29 mouse cellular contexts compared by ENCODE assay signal in the genomic region with DNA sequence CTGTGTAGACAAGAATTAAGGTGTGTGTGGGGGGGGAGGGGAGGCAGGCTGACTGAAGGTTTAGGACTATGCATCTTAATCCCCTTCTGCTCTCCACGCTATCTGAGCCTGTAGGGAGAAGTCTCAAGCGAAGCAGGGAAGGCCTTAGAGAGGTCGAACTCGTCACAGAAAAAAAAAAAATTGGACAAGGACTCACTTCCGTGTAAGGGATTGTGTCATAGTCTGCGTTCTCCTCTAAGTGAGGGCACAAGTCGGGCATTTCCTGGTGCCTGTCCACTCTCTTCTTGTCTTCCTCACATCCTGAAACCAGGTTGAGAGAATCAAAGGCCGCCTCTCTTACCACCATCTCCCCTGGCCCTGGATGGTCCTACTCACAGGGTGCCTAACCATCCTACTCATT. TPM values are rescaled to one million over a fixed set of nuclear protein-coding genes. Genes with fewer than 3 reads are reported as not detected.
DNase-seq lines count a peak whose midpoint lies in the region; ATAC-seq and TF ChIP-seq lines count a peak whose summit lies in the region.
"Had no signal": no experiment of that assay in that cellular context is flagged by ENCODE, and none has a peak within 500 bp of the region (broad histone marks: within the 10 kb centered on the region; RNA-seq: fewer than 3 reads in every experiment).

No protein-coding gene starts in this region.

- no peak for TF ChIP-seq CTCF in liver, adult 2 months (IDR thresholded peaks at IDR 0.05; ENCODE audit: low read depth, low read length)
- no peak for TF ChIP-seq CTCF in bone marrow macrophage, adult 2 months (IDR thresholded peaks at IDR 0.05; ENCODE audit: low read depth, low read length)
- no peak for TF ChIP-seq CTCF in intestine, postnatal 0 days (IDR thresholded peaks at IDR 0.05; ENCODE audit: low read depth)

- no peaks in the 10 kb centered on the region for H3K36me3 ChIP-seq in liver, adult 2 months (ENCODE audit: control insufficient read depth, insufficient read depth, low read length)
- no peaks in the 10 kb centered on the region for H3K36me3 ChIP-seq in liver, embryonic 11.5 days (ENCODE audit: control insufficient read depth, insufficient read depth, low read length)
- no peaks in the 10 kb centered on the region for H3K36me3 ChIP-seq in intestine, embryonic 15.5 days
- no peaks in the 10 kb centered on the region for H3K36me3 ChIP-seq in intestine, postnatal 0 days (ENCODE audit: control insufficient read depth, insufficient read depth)
- H3K36me3 ChIP-seq: embryonic facial prominence, embryonic 12.5 days; embryonic facial prominence, embryonic 15.5 days; forebrain, embryonic 12.5 days; forebrain, embryonic 15.5 days; heart, embryonic 10.5 days; heart, embryonic 13.5 days had no signal

- no peaks in the 10 kb centered on the region; the same call in 1 of the 2 replicates for H3K4me1 ChIP-seq in liver, adult 2 months (ENCODE audit: control insufficient read depth, insufficient read depth, low read length)
- H3K4me1 ChIP-seq in liver, embryonic 11.5 days (replicated peaks; ENCODE audit: control insufficient read depth, insufficient read depth, low read length): no peaks in the 10 kb centered on the region
- peaks cover 55% of the 10 kb centered on the region for H3K4me1 ChIP-seq in bone marrow macrophage, adult 2 months (ENCODE audit: control insufficient read depth, insufficient read depth, low read length)
- no peaks in the 10 kb centered on the region for H3K4me1 ChIP-seq in intestine, embryonic 15.5 days (replicated peaks)
- H3K4me1 ChIP-seq in intestine, postnatal 0 days (replicated peaks; ENCODE audit: control insufficient read depth, insufficient read depth, low read length): no peaks in the 10 kb centered on the region
- H3K4me1 ChIP-seq: embryonic facial prominence, embryonic 12.5 days; embryonic facial prominence, embryonic 15.5 days; forebrain, embryonic 12.5 days; forebrain, embryonic 15.5 days; heart, embryonic 10.5 days; heart, embryonic 13.5 days had no signal

- no peak overlapping the region for H3K4me3 ChIP-seq in liver, adult 2 months (ENCODE audit: insufficient read depth, low read depth, low read length)
- no peak overlapping the region for H3K4me3 ChIP-seq in liver, embryonic 11.5 days (ENCODE audit: low read depth, low read length)
- H3K4me3 ChIP-seq in bone marrow macrophage, adult 2 months (ENCODE audit: insufficient read depth, low read length): no peak overlapping the region
- no peak overlapping the region for H3K4me3 ChIP-seq in intestine, embryonic 15.5 days (replicated peaks)
- H3K4me3 ChIP-seq in intestine, postnatal 0 days (ENCODE audit: low read depth, low read length): no peak overlapping the region
- H3K4me3 ChIP-seq: embryonic facial prominence, embryonic 12.5 days; embryonic facial prominence, embryonic 15.5 days; forebrain, embryonic 12.5 days; forebrain, embryonic 15.5 days; heart, embryonic 10.5 days; heart, embryonic 13.5 days had no signal

- H3K9me3 ChIP-seq in liver, embryonic 11.5 days (ENCODE audit: control insufficient read depth, low read length): no peaks in the 10 kb centered on the region
- no peaks in the 10 kb centered on the region for H3K9me3 ChIP-seq in intestine, embryonic 15.5 days
- no peaks in the 10 kb centered on the region for H3K9me3 ChIP-seq in intestine, postnatal 0 days (ENCODE audit: control insufficient read depth)
- H3K9me3 ChIP-seq: embryonic facial prominence, embryonic 12.5 days; embryonic facial prominence, embryonic 15.5 days; forebrain, embryonic 12.5 days; forebrain, embryonic 15.5 days; heart, embryonic 10.5 days; heart, embryonic 13.5 days had no signal

- no peak for TF ChIP-seq POLR2A in liver, adult 2 months (IDR thresholded peaks at IDR 0.05; ENCODE audit: extremely low read depth, insufficient read depth, low read length)
- no peak for TF ChIP-seq POLR2A in bone marrow macrophage, adult 2 months (IDR thresholded peaks at IDR 0.05; ENCODE audit: borderline replicate concordance, low read depth, low read length)

- H3K79me2 ChIP-seq in liver, adult 2 months (ENCODE audit: control insufficient read depth, insufficient read depth, low read length): no peaks in the 10 kb centered on the region

- no peak overlapping the region for H3K9ac ChIP-seq in liver, adult 2 months (ENCODE audit: low read depth, low read length)
- no peak overlapping the region for H3K9ac ChIP-seq in liver, embryonic 11.5 days (ENCODE audit: low read depth, low read length)
- no peak overlapping the region for H3K9ac ChIP-seq in intestine, embryonic 15.5 days
- no peak overlapping the region for H3K9ac ChIP-seq in intestine, postnatal 0 days (ENCODE audit: low read depth, low read length)
- H3K9ac ChIP-seq: embryonic facial prominence, embryonic 12.5 days; embryonic facial prominence, embryonic 15.5 days; forebrain, embryonic 12.5 days; forebrain, embryonic 15.5 days; heart, embryonic 13.5 days; hindbrain, embryonic 14.5 days had no signal

- ATAC-seq in liver, embryonic 11.5 days (replicated peaks; ENCODE audit: low FRiP score): no peak
- ATAC-seq in granulocyte monocyte progenitor cell, adult 5-6 weeks (replicated peaks; ENCODE audit: poor library complexity, severe bottlenecking): peak; percentile 81
- peak; percentile 62 for ATAC-seq in megakaryocyte progenitor cell, adult 5-6 weeks (replicated peaks; ENCODE audit: poor library complexity)
- no peak for ATAC-seq in intestine, embryonic 15.5 days
- ATAC-seq in intestine, postnatal 0 days: no peak
- ATAC-seq: CD4-positive, CD25-positive, alpha-beta regulatory T cell, adult 4 months; forebrain, embryonic 15.5 days; hindbrain, postnatal 0 days had no signal

- H3K4me2 ChIP-seq in liver, embryonic 11.5 days: no peak overlapping the region
- no peak overlapping the region for H3K4me2 ChIP-seq in intestine, embryonic 15.5 days (replicated peaks)
- no peak overlapping the region for H3K4me2 ChIP-seq in intestine, postnatal 0 days (replicated peaks; ENCODE audit: low read depth)
- H3K4me2 ChIP-seq: embryonic facial prominence, embryonic 12.5 days; embryonic facial prominence, embryonic 15.5 days; forebrain, embryonic 12.5 days; forebrain, embryonic 15.5 days; heart, embryonic 13.5 days; hindbrain, embryonic 14.5 days had no signal

- no peaks in the 10 kb centered on the region; the same call in 1 of the 2 replicates for H3K27me3 ChIP-seq in liver, adult 2 months (ENCODE audit: control insufficient read depth, insufficient read depth, low read length)
- no peaks in the 10 kb centered on the region for H3K27me3 ChIP-seq in liver, embryonic 11.5 days (replicated peaks; ENCODE audit: control insufficient read depth, insufficient read depth, low read length)
- no peaks in the 10 kb centered on the region for H3K27me3 ChIP-seq in intestine, embryonic 15.5 days (replicated peaks)
- no peaks in the 10 kb centered on the region for H3K27me3 ChIP-seq in intestine, postnatal 0 days (replicated peaks; ENCODE audit: control insufficient read depth, insufficient read depth, low read length)
- H3K27me3 ChIP-seq: embryonic facial prominence, embryonic 12.5 days; embryonic facial prominence, embryonic 15.5 days; forebrain, embryonic 12.5 days; forebrain, embryonic 15.5 days; heart, embryonic 13.5 days had no signal

- 72% methylated on average over 8 of the region's 8 CpGs for WGBS in liver, adult 2 months
- WGBS in liver, embryonic 11.5 days: 76% methylated on average over 8 of the region's 8 CpGs
- WGBS in intestine, embryonic 15.5 days: 80% methylated on average over 8 of the region's 8 CpGs
- 79% methylated on average over 8 of the region's 8 CpGs for WGBS in intestine, postnatal 0 days

- peak; percentile 23 for DNase-seq in liver, adult 2 months (ENCODE audit: extremely low read depth, low read depth, low spot score)
- DNase-seq in liver, embryonic 11.5 days (ENCODE audit: low spot score): no peak
- DNase-seq in thymus, postnatal 10 days (ENCODE audit: low spot score in 2 of 2): no peak
- DNase-seq: adrenal gland, adult 2 months; adrenal gland, postnatal 25 days; cerebellum, adult 18-20 months; cerebellum, adult 9-11 months; cerebellum, postnatal 25 days; gastrocnemius, postnatal 25 days; heart, adult 18-20 months; heart, postnatal 14 days; heart, postnatal 4 days had no signal

- no peak overlapping the region for H3K27ac ChIP-seq in liver, adult 2 months (replicated peaks; ENCODE audit: insufficient read depth, low read depth, low read length)
- H3K27ac ChIP-seq in liver, embryonic 11.5 days (ENCODE audit: low read depth, low read length): no peak overlapping the region
- H3K27ac ChIP-seq in bone marrow macrophage, adult 2 months (ENCODE audit: insufficient read depth, low read depth, low read length): peak overlapping the region; percentile 79
- H3K27ac ChIP-seq in intestine, embryonic 15.5 days: no peak overlapping the region
- no peak overlapping the region for H3K27ac ChIP-seq in intestine, postnatal 0 days (ENCODE audit: low read depth, low read length)
- H3K27ac ChIP-seq: embryonic facial prominence, embryonic 12.5 days; embryonic facial prominence, embryonic 15.5 days; forebrain, embryonic 12.5 days; forebrain, embryonic 15.5 days; heart, embryonic 10.5 days; heart, embryonic 13.5 days; hindbrain, embryonic 14.5 days; hindbrain, postnatal 0 days had no signal

RNA-seq across cellular contexts. Expression of a gene that starts 15.7 kb away (rescaled TPM):
- 0.83 and 0.87 TPM in 2 replicates for total RNA-seq in liver, adult 2 months (2014; rRNA removed)
- polyA plus RNA-seq in liver, adult 2 months (2012; rRNA removed): 0.20 and 0.45 TPM in 2 replicates
- polyA plus RNA-seq in liver, embryonic 11.5 days (2014; fragmentation: Nextera tagmentation; extraction: Ambion mirVana): not detected in 2 replicates
- 177 and 179 TPM in 2 replicates for polyA plus RNA-seq in bone marrow macrophage, adult 2 months (2012; ENCODE audit: insufficient read depth, insufficient read length, missing spikeins)
- total RNA-seq in granulocyte monocyte progenitor cell, adult 5-6 weeks (2014; fragmentation: Nextera tagmentation): 0.64 TPM in 1 of 2 replicates, not detected in the other
- 0.69 TPM in 1 of 2 replicates, not detected in the other for total RNA-seq in granulocyte monocyte progenitor cell, adult 5-6 weeks (2017)
- 0.59 and 2.3 TPM in 2 replicates for total RNA-seq in megakaryocyte progenitor cell, adult 5-6 weeks (2015)
- 0.30 and 1.7 TPM in 2 replicates for total RNA-seq in megakaryocyte progenitor cell, adult 5-6 weeks (2017)
- 0.26 and 0.57 TPM in 2 replicates for polyA plus RNA-seq in intestine, embryonic 15.5 days (2015; fragmentation: Nextera tagmentation; extraction: Ambion mirVana)
- polyA plus RNA-seq in intestine, postnatal 0 days (2015; fragmentation: Nextera tagmentation; extraction: Ambion mirVana): 0.18 and 0.21 TPM in 2 replicates
- total RNA-seq: gastrocnemius, postnatal 25 days; heart, postnatal 4 days; hindbrain, postnatal 0 days; MEL had no signal
- polyA plus RNA-seq: C2C12; embryonic facial prominence, embryonic 12.5 days; forebrain, embryonic 12.5 days; forebrain, embryonic 15.5 days; heart, embryonic 10.5 days; heart, embryonic 13.5 days; hindbrain, embryonic 11.5 days; hindbrain, embryonic 14.5 days; hindbrain, postnatal 0 days had no signal

RNA-seq across cellular contexts. Expression of a gene that starts 29.9 kb away (rescaled TPM):
- 1.7 and 1.8 TPM in 2 replicates for total RNA-seq in liver, adult 2 months (2014; rRNA removed)
- polyA plus RNA-seq in liver, adult 2 months (2012; rRNA removed): 0.60 and 1.0 TPM in 2 replicates
- polyA plus RNA-seq in liver, embryonic 11.5 days (2014; fragmentation: Nextera tagmentation; extraction: Ambion mirVana): 0.12 and 0.30 TPM in 2 replicates
- 249 and 274 TPM in 2 replicates for polyA plus RNA-seq in bone marrow macrophage, adult 2 months (2012; ENCODE audit: insufficient read depth, insufficient read length, missing spikeins)
- total RNA-seq in granulocyte monocyte progenitor cell, adult 5-6 weeks (2014; fragmentation: Nextera tagmentation): 19.8 and 22.0 TPM in 2 replicates
- 22.3 and 29.9 TPM in 2 replicates for total RNA-seq in granulocyte monocyte progenitor cell, adult 5-6 weeks (2017)
- total RNA-seq in megakaryocyte progenitor cell, adult 5-6 weeks (2015): 18.9 and 20.7 TPM in 2 replicates
- 29.4 and 30.0 TPM in 2 replicates for total RNA-seq in megakaryocyte progenitor cell, adult 5-6 weeks (2017)
- 0.53 and 0.60 TPM in 2 replicates for polyA plus RNA-seq in intestine, embryonic 15.5 days (2015; fragmentation: Nextera tagmentation; extraction: Ambion mirVana)
- 0.18 and 0.55 TPM in 2 replicates for polyA plus RNA-seq in intestine, postnatal 0 days (2015; fragmentation: Nextera tagmentation; extraction: Ambion mirVana)
- total RNA-seq: MEL had no signal
- polyA plus RNA-seq: C2C12; forebrain, embryonic 12.5 days; heart, embryonic 10.5 days; hindbrain, embryonic 11.5 days; hindbrain, embryonic 14.5 days; hindbrain, postnatal 0 days had no signal

RNA-seq across cellular contexts. Expression of a gene that starts 44.7 kb away (rescaled TPM):
- 5.3 and 5.6 TPM in 2 replicates for total RNA-seq in liver, adult 2 months (2014; rRNA removed)
- 0.96 and 2.4 TPM in 2 replicates for polyA plus RNA-seq in liver, adult 2 months (2012; rRNA removed)
- 4.5 and 4.9 TPM in 2 replicates for polyA plus RNA-seq in liver, embryonic 11.5 days (2014; fragmentation: Nextera tagmentation; extraction: Ambion mirVana)
- 346 and 376 TPM in 2 replicates for polyA plus RNA-seq in bone marrow macrophage, adult 2 months (2012; ENCODE audit: insufficient read depth, insufficient read length, missing spikeins)
- 167 and 179 TPM in 2 replicates for total RNA-seq in granulocyte monocyte progenitor cell, adult 5-6 weeks (2014; fragmentation: Nextera tagmentation)
- 138 and 170 TPM in 2 replicates for total RNA-seq in granulocyte monocyte progenitor cell, adult 5-6 weeks (2017)
- 232 and 271 TPM in 2 replicates for total RNA-seq in megakaryocyte progenitor cell, adult 5-6 weeks (2015)
- 103 and 113 TPM in 2 replicates for total RNA-seq in megakaryocyte progenitor cell, adult 5-6 weeks (2017)
- polyA plus RNA-seq in intestine, embryonic 15.5 days (2015; fragmentation: Nextera tagmentation; extraction: Ambion mirVana): 3.8 and 4.5 TPM in 2 replicates
- polyA plus RNA-seq in intestine, postnatal 0 days (2015; fragmentation: Nextera tagmentation; extraction: Ambion mirVana): 3.9 and 4.3 TPM in 2 replicates
- polyA plus RNA-seq: C2C12 had no signal

Comparison
In these comparisons a context has a peak if more than half of its experiments do, and no peak if none do; other contexts are left out.
1. ATAC-seq: peak in granulocyte monocyte progenitor cell, adult 5-6 weeks (single experiment) and megakaryocyte progenitor cell, adult 5-6 weeks (single experiment); none in liver, embryonic 11.5 days (single experiment), intestine, embryonic 15.5 days (single experiment) and intestine, postnatal 0 days (single experiment).
2. RNA of a gene that starts 15.7 kb away (polyA plus RNA-seq): 177 to 179 TPM in bone marrow macrophage, adult 2 months; 0.26 to 0.57 TPM in intestine, embryonic 15.5 days, 0.20 to 0.45 TPM in liver, adult 2 months, 0.18 to 0.21 TPM in intestine, postnatal 0 days and not detected in liver, embryonic 11.5 days; every median in the first group is over 100 times any median in the second.
3. RNA of a gene that starts 29.9 kb away (polyA plus RNA-seq): 249 to 274 TPM in bone marrow macrophage, adult 2 months; 0.60 to 1.0 TPM in liver, adult 2 months, 0.53 to 0.60 TPM in intestine, embryonic 15.5 days, 0.18 to 0.55 TPM in intestine, postnatal 0 days and 0.12 to 0.30 TPM in liver, embryonic 11.5 days; every median in the first group is over 100 times any median in the second.
4. RNA of a gene that starts 44.7 kb away (polyA plus RNA-seq): 346 to 376 TPM in bone marrow macrophage, adult 2 months; 4.5 to 4.9 TPM in liver, embryonic 11.5 days, 3.9 to 4.3 TPM in intestine, postnatal 0 days, 3.8 to 4.5 TPM in intestine, embryonic 15.5 days and 0.96 to 2.4 TPM in liver, adult 2 months; every median in the first group is over 10 times any median in the second.